Mouse (Mus musculus) cerebellum, postnatal 14 days (tissue): ENCODE measurements around the gene Ndufaf2.

Experiments
- DNase-seq, 2 experiments: peaks; one replicate each; pipeline ENCODE4 v3.0.0; 2021; ENCODE audit warnings: mixed read lengths in 2 of 2

The Ndufaf2 gene

DNA sequence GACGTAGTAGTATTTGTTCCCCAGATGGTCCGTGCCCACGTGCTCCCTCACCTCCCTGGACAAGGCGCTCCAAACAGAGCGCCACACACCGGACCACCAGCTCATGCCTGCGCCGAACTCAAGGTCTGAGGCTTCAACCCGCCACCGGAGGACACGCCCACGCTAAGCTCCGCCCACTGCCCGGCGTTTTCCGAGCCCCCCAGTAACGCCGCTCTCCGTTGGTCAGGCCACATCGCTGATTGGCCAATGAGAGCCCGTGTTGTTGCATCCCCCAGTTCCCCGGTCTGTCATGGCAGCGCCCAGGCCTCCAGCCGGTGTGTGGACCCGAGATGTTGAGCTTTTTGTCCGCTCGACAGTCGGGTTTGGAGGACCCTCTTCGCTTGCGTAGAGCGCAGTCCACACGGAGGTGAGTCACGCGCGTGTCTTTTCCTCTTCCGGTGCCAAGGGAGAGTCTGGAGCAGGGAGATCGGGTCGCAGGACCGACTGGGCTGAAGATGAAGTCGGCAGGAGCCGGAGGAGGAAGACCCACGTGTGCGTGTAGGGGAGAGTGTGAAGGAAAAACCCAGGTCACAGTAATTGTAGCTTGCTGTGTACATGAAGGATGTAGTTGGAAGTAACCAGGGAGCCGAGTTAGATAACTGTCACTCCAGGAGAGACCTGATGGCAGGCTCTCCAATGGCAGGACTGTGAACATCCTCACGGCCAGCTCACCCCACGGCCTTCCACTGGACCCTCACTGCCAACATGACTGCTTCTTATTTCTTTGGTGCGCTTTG lies at the start of gene Ndufaf2, which contains the start of gene Ercc8:
TSS of gene Ndufaf2 (minus strand) at position 159 of the 776 bp plus-strand sequence.
TSS of gene Ercc8 (plus strand) at position 267 of the 776 bp plus-strand sequence.
- peak; percentile 99 for DNase-seq

GRCm38 (mm10) chr13:108208090-108208489 lies 49.7 kb upstream of the Ndufaf2 start:
- no peak for DNase-seq

GRCm38 (mm10) chr13:108207447-108207846 lies 49.0 kb upstream of the Ndufaf2 start:
- no peak for DNase-seq

DNA sequence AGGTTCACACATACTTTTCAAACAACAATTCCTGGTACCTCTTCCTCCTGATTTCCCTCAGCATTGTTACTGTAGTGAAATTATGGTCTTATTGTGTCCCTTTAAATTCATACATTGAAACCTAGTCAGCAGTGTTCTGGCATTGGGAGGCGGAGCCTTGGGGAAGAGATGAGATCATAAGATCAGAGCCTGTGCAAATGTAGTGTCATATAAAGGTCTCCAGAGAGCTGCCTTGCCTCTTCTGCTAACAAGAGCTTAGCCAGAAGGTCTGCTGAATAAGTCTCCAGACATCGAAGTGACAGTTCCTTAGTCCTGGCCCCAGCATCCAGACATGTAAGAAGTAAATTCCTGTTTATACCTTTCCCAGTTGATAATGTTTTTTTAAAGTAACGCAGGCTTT lies 46.4 kb upstream of the Ndufaf2 start:
- no peak for DNase-seq

- no peak for DNase-seq
These were observed 37.1 kb upstream of the Ndufaf2 start for GRCm38 (mm10) chr13:108195474-108195873.

GRCm38 (mm10) chr13:108191074-108191720 lies 32.8 kb upstream of the Ndufaf2 start:
- peak; percentile 67 to 69 for DNase-seq

GRCm38 (mm10) chr13:108187994-108188393 lies 29.6 kb upstream of the Ndufaf2 start:
- no peak for DNase-seq

DNA sequence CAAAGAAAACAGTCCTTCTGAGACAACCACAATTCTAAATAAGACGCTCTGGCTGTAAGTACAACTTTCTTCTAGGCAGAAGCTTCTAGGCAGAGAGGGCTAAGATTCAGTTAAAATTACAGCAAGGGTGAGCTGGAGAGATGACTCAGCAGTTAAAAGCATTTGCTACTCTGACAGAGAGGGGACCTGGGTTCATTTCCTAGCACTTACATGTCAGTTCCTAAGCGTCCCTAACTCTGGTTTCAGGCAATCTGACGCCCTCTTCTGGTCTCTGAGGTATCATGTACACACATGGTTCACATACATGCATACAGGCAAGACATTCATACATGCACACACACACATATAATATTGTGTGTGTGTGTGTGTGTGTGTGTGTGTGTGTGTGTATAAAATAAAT lies 27.1 kb upstream of the Ndufaf2 start:
- no peak for DNase-seq

- no peak for DNase-seq
These were observed 26.4 kb upstream of the Ndufaf2 start for GRCm38 (mm10) chr13:108184743-108185255.

DNA sequence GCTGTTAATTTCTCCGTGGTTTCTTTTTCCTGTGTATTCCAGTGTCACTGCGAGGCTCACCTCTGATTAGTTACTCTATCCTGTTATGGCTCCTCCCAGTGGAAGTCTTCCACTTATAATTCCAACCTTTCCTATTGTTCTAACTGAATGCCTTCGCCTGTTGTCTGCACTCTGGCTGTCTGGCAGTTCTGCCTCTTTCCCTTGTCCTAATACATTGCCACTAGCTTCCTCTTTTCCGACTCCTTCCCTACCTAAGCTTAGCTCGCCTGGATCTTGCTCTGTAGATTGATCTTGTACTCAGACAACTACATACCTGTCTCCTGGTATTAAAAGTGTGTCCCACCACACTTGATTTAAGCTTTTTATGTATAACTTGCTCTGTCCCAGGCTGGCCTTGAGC lies 22.4 kb upstream of the Ndufaf2 start:
- no peak for DNase-seq

- DNase-seq = no peak
These were observed 21.2 kb upstream of the Ndufaf2 start for GRCm38 (mm10) chr13:108179618-108180017.

DNA sequence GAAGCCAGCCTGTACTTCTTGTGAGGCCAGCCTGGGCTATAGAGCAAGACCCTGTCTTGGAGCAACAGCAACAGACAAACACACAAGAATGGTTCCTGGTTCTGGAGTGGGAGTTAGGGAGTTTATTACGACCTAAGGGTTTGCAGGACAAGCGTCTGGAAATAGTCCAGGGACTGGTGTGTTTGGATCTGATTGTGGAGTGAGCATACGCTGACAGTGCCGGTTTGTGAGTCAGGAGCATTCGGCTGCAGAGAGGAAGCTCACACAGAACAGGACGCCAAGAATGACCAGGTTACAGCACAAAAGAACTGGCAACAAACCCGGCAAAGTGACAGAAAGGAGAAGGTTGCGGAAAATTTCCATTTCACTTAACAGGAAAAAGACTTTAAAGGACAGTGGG lies 12.1 kb upstream of the Ndufaf2 start:
- DNase-seq = peak; percentile 65 to 74

DNA sequence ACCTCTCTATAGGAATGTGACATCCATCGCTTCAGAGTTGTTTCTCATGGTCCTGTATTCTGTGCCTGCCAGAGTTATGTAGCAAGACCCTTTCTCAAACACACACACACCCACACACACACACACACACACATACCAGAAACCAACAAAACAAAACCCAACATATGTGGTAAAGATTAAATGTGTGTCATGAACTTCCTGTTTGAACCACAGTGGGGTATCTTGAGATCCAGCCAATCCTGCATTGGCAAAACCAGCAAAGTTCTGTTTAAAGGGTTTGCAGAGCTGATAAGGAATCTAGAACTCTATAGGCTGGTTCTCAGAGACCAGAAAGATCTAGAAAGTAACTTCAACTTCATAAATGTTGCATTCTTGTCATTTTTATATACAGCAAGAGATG lies 11.6 kb upstream of the Ndufaf2 start:
- DNase-seq = no peak

- DNase-seq = peak; percentile 37 to 64
These were observed 6.2 kb upstream of the Ndufaf2 start for GRCm38 (mm10) chr13:108164621-108165020.

DNA sequence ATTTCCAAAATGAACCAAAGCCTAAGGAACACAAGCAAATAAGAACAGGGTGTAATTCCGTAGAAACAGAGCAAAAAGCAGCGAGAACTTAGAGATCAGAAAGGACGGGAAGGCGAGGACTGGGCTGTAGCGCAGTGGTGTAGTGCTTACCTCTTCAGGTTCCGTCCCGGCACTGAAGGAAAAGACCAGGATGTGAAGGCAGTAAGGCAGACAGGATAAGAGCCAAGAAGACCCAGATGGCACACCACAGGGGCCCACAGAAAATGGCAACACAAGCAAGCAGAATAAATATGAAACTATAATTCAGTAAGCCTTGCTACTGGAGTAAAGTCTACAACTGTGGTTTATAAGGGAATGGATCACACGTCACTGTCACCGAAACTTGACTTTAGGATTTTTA lies 5.5 kb upstream of the Ndufaf2 start:
- DNase-seq = peak; percentile 93 to 95

- no peak for DNase-seq
These were observed 1.5 kb upstream of the Ndufaf2 start for GRCm38 (mm10) chr13:108159963-108160362.

DNA sequence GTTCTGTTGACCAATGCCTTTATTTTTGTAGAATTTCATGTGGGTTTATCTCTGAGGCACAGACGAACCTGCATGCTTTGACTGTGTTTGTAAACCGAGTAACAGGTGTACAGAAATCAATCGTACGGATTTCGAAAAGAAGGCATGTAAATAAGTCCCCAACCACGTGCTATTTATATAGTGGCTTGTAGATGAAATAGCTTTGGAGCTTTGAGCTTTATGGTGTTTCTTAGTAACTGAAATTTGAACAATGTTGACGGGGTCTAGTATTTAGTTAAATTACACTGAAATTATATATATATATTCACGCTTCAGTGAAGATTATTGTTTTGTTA lies 785 bp upstream of the Ndufaf2 start:
- no peak for DNase-seq

DNA sequence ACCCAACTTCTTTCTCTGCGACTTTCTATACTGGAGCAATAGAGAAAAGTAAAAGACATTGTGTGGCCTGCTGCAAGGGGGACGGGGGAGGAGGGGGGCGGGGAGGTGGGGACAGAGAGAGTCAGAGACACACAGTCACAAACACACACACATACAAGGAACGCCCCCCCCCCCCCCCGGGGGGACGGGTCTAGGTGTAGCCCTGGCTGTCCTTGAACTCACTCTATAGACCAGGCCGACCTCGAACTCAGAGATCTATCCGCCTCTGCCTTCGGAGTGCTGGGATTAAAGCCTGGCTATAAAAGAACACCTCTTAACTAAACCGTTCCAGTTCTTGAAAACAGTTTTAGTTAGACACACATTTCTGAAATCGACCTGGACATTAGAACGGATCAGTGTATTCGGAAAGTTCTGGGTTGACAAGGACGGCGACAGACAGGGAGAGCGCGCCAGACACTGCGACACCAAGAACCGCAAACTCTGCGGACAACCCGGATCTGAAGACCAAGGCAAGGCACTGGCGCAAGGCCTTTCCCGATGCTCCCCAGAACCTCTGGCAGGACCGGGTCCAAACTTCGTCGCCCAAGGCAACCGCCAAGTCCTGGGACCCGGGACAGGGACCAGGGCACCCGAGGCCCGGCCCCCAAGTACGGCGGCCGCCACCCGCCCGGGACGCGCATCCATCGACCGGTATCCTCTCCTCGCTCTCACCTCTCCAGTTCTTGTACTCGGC lies 525 bp downstream of the Ndufaf2 start:
- no peak for DNase-seq

- DNase-seq = no peak
These were observed 1.3 kb downstream of the Ndufaf2 start for GRCm38 (mm10) chr13:108157156-108157555.

DNA sequence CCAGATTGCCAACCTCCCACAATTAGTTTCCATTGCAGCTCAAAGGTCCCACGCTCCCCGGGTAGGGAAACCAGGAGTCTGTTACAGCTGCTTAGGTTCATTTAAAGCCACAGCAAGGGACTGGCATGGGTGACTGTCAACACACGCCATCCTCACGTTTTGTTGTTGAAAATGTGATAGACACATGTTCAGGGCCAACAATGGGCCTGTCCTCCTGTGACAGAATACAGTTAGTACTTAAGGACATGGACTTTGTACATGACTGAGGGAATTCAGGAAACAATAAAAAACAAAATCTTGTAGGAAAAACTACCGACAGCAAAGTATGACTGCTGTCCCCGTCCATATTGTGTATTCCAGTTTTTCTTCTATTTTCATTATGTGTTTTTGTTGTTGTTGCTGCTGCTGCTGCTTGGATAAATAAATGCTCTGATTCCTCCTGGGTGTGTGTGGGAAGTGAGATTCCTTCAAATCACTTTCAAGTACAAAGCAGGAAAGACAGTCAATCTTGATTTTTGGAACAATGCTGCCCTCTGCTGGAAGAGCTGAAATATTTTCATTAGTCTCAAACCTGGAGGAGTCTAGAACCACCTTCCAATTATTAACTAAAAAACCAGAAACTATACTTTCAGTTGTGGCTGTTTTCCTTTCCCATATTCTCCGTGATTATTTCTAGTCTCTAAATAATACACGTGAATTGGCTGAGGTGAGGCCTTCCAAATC lies 5.6 kb downstream of the Ndufaf2 start:
- DNase-seq = peak; percentile 76 to 78

GRCm38 (mm10) chr13:108151782-108152181 lies 6.6 kb downstream of the Ndufaf2 start:
- DNase-seq = peak; percentile 32 to 41

DNA sequence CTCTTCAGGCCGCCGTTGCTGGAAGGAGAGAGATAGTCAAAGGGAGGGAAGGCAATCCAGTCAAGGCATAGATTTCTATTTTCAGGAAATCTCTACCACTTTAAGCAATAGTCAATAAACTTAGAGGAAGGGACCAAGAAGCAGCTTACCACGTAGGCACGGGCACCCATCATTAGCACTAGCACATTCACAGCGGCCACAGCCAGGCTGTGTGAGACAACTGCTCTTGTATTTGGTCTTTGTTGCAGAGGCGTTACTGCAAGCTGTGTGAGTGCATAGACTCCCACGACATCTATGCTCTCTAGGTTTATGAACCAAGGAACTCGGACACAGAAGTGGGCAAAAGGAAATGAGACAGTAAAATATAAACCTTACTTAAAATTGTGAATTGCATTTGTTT lies 14.3 kb downstream of the Ndufaf2 start:
- DNase-seq = no peak
